Mouse (Mus musculus) bone marrow, adult 2 months (tissue): ENCODE measurements around the gene Ghr.

ENCODE experiments used
- CTCF ChIP-seq: fragments of 200-500 bp; IDR thresholded peaks from 2 replicates; pipeline ENCODE4 v1.5.1; 2011; ENCODE audit warnings: low read length, control low read depth; ENCODE audit not compliant: control insufficient read depth, insufficient read depth
- POLR2A ChIP-seq: fragments of 200-500 bp; IDR thresholded peaks from 2 replicates; pipeline ENCODE4 v1.6.1; 2011; ENCODE audit warnings: low read depth, mild to moderate bottlenecking, control low read depth, low read length, borderline replicate concordance; ENCODE audit not compliant: control insufficient read depth

- no peak for TF ChIP-seq CTCF
- TF ChIP-seq POLR2A: no peak
These were observed 285.7 kb downstream of the Ghr start for GRCm38 (mm10) chr15:3297615-3298014.
